Mouse (Mus musculus) bone marrow, adult 2 months (tissue): ENCODE results near the gene Mecom.

Experiments used
- CTCF ChIP-seq: fragments of 200-500 bp; IDR thresholded peaks from 2 replicates; pipeline ENCODE4 v1.5.1; 2011; ENCODE audit warnings: low read length, control low read depth; ENCODE audit not compliant: control insufficient read depth, insufficient read depth
- POLR2A ChIP-seq: fragments of 200-500 bp; IDR thresholded peaks from 2 replicates; pipeline ENCODE4 v1.6.1; 2011; ENCODE audit warnings: low read depth, mild to moderate bottlenecking, control low read depth, low read length, borderline replicate concordance; ENCODE audit not compliant: control insufficient read depth

DNA sequence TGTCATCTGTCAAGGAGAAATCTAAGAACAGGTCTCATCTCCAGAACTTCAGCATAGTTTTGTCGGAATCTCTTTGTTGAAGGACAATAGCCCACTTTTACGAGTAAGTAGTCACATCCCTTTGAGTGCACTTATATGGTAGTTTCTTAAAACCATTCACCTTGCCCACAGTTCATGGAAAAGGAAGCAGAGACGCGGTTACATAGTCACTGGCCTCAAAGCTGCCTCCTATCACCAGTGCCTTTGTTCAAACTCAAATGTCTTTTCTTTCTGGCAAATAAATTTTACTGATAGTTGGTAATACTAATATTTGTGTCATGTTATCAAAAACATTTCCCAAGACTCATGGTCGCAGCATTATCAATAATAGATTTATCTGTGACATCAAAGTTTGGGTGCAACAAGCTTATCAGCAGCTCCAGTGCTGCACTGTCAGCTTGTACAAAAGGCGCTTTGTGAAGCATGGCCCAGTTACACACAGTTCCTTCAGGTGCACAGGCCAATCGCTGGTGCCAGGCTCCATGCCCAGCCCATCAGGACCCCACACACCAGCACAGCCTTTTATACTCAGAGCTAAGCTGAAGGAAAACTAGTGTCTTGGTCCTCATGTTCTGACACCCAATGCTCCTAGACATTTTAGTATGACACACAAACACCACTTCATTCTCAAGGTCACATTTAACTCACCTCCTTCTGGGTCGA is 399.3 kb downstream of the Mecom start:
- no peak for TF ChIP-seq POLR2A
- no peak for TF ChIP-seq CTCF
